Mouse (Mus musculus) CH12.LX (cell line): ENCODE results near the gene Asic2.

Experiments used
- CHD1 ChIP-seq: IDR thresholded peaks from 2 replicates; pipeline ENCODE4 v1.6.1; 2012; ENCODE audit warnings: low read depth, low read length, improper control_type of control experiment, inconsistent platforms
- CTCF ChIP-seq, 2 experiments: IDR thresholded peaks in 1 of 2; conservative IDR thresholded peaks in 1 of 2; 2 replicates each; pipeline ENCODE4 v1.5.1; 2011 to 2012; ENCODE audit warnings: low read depth in 2 of 2, low read length in 2 of 2, improper control_type of control experiment in 1 of 2, inconsistent platforms in 1 of 2, mild to moderate bottlenecking in 1 of 2, moderate library complexity in 1 of 2
- EP300 ChIP-seq: IDR thresholded peaks from 2 replicates; pipeline ENCODE4 v1.6.1; 2011; ENCODE audit warnings: low read length, improper control_type of control experiment
- GABPA ChIP-seq: IDR thresholded peaks from 2 replicates; pipeline ENCODE4 v1.6.1; 2012; ENCODE audit warnings: low read depth, low read length, improper control_type of control experiment, inconsistent platforms; ENCODE audit not compliant: insufficient replicate concordance
- HCFC1 ChIP-seq: IDR thresholded peaks from 2 replicates; pipeline ENCODE4 v1.6.1; 2012; ENCODE audit warnings: low read depth, mild to moderate bottlenecking, inconsistent platforms, low read length, improper control_type of control experiment
- JUN ChIP-seq: IDR thresholded peaks from 2 replicates; pipeline ENCODE4 v1.6.1; 2011; ENCODE audit warnings: low read depth, mild to moderate bottlenecking, low read length, improper control_type of control experiment, moderate library complexity; ENCODE audit not compliant: insufficient read depth
- MAZ ChIP-seq: IDR thresholded peaks from 2 replicates; pipeline ENCODE4 v1.6.1; 2012; ENCODE audit warnings: low read depth, mild to moderate bottlenecking, inconsistent platforms, low read length, improper control_type of control experiment, moderate library complexity
- POLR2A ChIP-seq: IDR thresholded peaks from 2 replicates; pipeline ENCODE4 v1.6.1; 2011; ENCODE audit warnings: low read depth, mild to moderate bottlenecking, improper control_type of control experiment, low read length
- RAD21 ChIP-seq: IDR thresholded peaks from 2 replicates; pipeline ENCODE4 v1.6.1; 2011; ENCODE audit warnings: low read depth, mild to moderate bottlenecking, low read length, improper control_type of control experiment, moderate library complexity
- TCF12 ChIP-seq: IDR thresholded peaks from 2 replicates; pipeline ENCODE4 v1.6.1; 2014; ENCODE audit warnings: low read depth, mild to moderate bottlenecking, inconsistent platforms, low read length, improper control_type of control experiment
- USF1 ChIP-seq: IDR thresholded peaks from 2 replicates; pipeline ENCODE4 v1.6.1; 2014; ENCODE audit warnings: low read depth, mild to moderate bottlenecking, inconsistent platforms, low read length, improper control_type of control experiment

GRCm38 (mm10) chr11:81205471-81205870, 762.8 kb downstream of the Asic2 start:
- TF ChIP-seq TCF12 (no peak), GABPA (no peak), POLR2A (no peak), CTCF (conservative IDR thresholded peaks at IDR 0.05 in 1 of 2, IDR thresholded peaks at IDR 0.05 in 1 of 2; ENCODE audit: low read depth in 2 of 2, low read length in 2 of 2) (no peak), USF1 (no peak), JUN (no peak), RAD21 (no peak), EP300 (no peak), CHD1 (no peak), HCFC1 (no peak), MAZ (no peak)
